Mouse (Mus musculus): ENCODE data around the gene Exoc4. TPM values are rescaled to one million over a fixed set of nuclear protein-coding genes. Genes with fewer than 3 reads are reported as not detected.
A peak's percentile ranks its signal among the peaks of the same experiment; 100 is the strongest.

Exoc4 gene
- polyA plus RNA-seq, 1 experiment from 2014 or later: 39.2 TPM

GRCm38 (mm10) chr6:33761557-33761956 is 512.7 kb downstream of the Exoc4 start:
- no peaks in the 10 kb centered on the region for H3K9me3 ChIP-seq
- DNase-seq (ENCODE audit: extremely low spot score, low spot score): no peak
- H3K27me3 ChIP-seq (ENCODE audit: poor library complexity, severe bottlenecking): no peaks in the 10 kb centered on the region
- H3K36me3 ChIP-seq (replicated peaks): no peaks in the 10 kb centered on the region
- H3K27ac ChIP-seq: no peak overlapping the region
- H3K4me3 ChIP-seq: no peak overlapping the region
- no peaks in the 10 kb centered on the region for H3K4me1 ChIP-seq

- Histone ChIP-seq H3K9me3 (no peaks in the 10 kb centered on the region), H3K36me3 (replicated peaks) (no peaks in the 10 kb centered on the region), H3K27ac (no peak overlapping the region), H3K4me3 (no peak overlapping the region), H3K27me3 (ENCODE audit: poor library complexity, severe bottlenecking) (no peaks in the 10 kb centered on the region), H3K4me1 (no peaks in the 10 kb centered on the region)
- DNase-seq (ENCODE audit: extremely low spot score, low spot score): no peak
- WGBS: 89% methylated on average over 4 of the region's 4 CpGs
These were observed 514.4 kb downstream of the Exoc4 start for GRCm38 (mm10) chr6:33763245-33763644.

- H3K9me3 ChIP-seq: no peaks in the 10 kb centered on the region
- no peaks in the 10 kb centered on the region for H3K27me3 ChIP-seq (ENCODE audit: poor library complexity, severe bottlenecking)
- no peak for DNase-seq (ENCODE audit: extremely low spot score, low spot score)
- no peaks in the 10 kb centered on the region for H3K36me3 ChIP-seq (replicated peaks)
- no peak overlapping the region for H3K27ac ChIP-seq
- H3K4me3 ChIP-seq: no peak overlapping the region
- no peaks in the 10 kb centered on the region for H3K4me1 ChIP-seq
- 74% methylated on average over 3 of the region's 3 CpGs for WGBS
These were observed 515.1 kb downstream of the Exoc4 start for GRCm38 (mm10) chr6:33763970-33764369.

GRCm38 (mm10) chr6:33769251-33769650 is 520.4 kb downstream of the Exoc4 start:
- Histone ChIP-seq H3K27me3 (ENCODE audit: poor library complexity, severe bottlenecking) (no peaks in the 10 kb centered on the region), H3K4me1 (peaks cover 17% of the 10 kb centered on the region; the same call in 1 of the 2 replicates), H3K4me3 (no peak overlapping the region), H3K27ac (no peak overlapping the region), H3K9me3 (no peaks in the 10 kb centered on the region), H3K36me3 (replicated peaks) (no peaks in the 10 kb centered on the region)
- 73% methylated on average over 3 of the region's 3 CpGs for WGBS
- no peak for DNase-seq (ENCODE audit: extremely low spot score, low spot score)

GRCm38 (mm10) chr6:33770021-33770420 is 521.1 kb downstream of the Exoc4 start:
- 88% methylated on average over 2 of the region's 2 CpGs for WGBS

GRCm38 (mm10) chr6:33772551-33773315 is 523.8 kb downstream of the Exoc4 start:
- H3K27ac ChIP-seq: no peak overlapping the region
- H3K27me3 ChIP-seq (ENCODE audit: poor library complexity, severe bottlenecking): no peaks in the 10 kb centered on the region
- peaks cover 17% of the 10 kb centered on the region; the same call in 1 of the 2 replicates for H3K4me1 ChIP-seq
- no peaks in the 10 kb centered on the region for H3K9me3 ChIP-seq
- H3K4me3 ChIP-seq: no peak overlapping the region
- 81% methylated on average over 9 of the region's 9 CpGs for WGBS
- H3K36me3 ChIP-seq (replicated peaks): no peaks in the 10 kb centered on the region; the same call in 1 of the 2 replicates
- no peak for DNase-seq (ENCODE audit: extremely low spot score, low spot score)

More at GRCm38 (mm10) chr6:33770021-33770420, 521.1 kb downstream of the Exoc4 start:
- no peak for DNase-seq (ENCODE audit: extremely low spot score, low spot score)
- no peaks in the 10 kb centered on the region for H3K36me3 ChIP-seq (replicated peaks)
- no peak overlapping the region for H3K4me3 ChIP-seq
- H3K27ac ChIP-seq: no peak overlapping the region
- no peaks in the 10 kb centered on the region for H3K27me3 ChIP-seq (ENCODE audit: poor library complexity, severe bottlenecking)
- H3K9me3 ChIP-seq: no peaks in the 10 kb centered on the region
- peaks cover 17% of the 10 kb centered on the region; the same call in 1 of the 2 replicates for H3K4me1 ChIP-seq

- 85% methylated on average over 2 of the region's 2 CpGs for WGBS
- Histone ChIP-seq H3K9me3 (no peaks in the 10 kb centered on the region), H3K27ac (no peak overlapping the region)
These were observed 543.7 kb downstream of the Exoc4 start for GRCm38 (mm10) chr6:33792604-33793003.

GRCm38 (mm10) chr6:33801254-33801653 is 552.4 kb downstream of the Exoc4 start:
- 91% methylated on average over 3 of the region's 3 CpGs for WGBS
- H3K4me3 ChIP-seq: no peak overlapping the region
- no peak overlapping the region for H3K27ac ChIP-seq
- no peaks in the 10 kb centered on the region for H3K9me3 ChIP-seq
- H3K27me3 ChIP-seq (ENCODE audit: poor library complexity, severe bottlenecking): no peaks in the 10 kb centered on the region
- no peak for DNase-seq (ENCODE audit: extremely low spot score, low spot score)
- H3K4me1 ChIP-seq: peaks cover 21% of the 10 kb centered on the region
- H3K36me3 ChIP-seq (replicated peaks): no peaks in the 10 kb centered on the region

More at GRCm38 (mm10) chr6:33792604-33793003, 543.7 kb downstream of the Exoc4 start:
- Histone ChIP-seq H3K36me3 (replicated peaks) (no peaks in the 10 kb centered on the region), H3K27me3 (ENCODE audit: poor library complexity, severe bottlenecking) (no peaks in the 10 kb centered on the region), H3K4me3 (no peak overlapping the region), H3K4me1 (peaks cover 5% of the 10 kb centered on the region; the same call in 1 of the 2 replicates)
- DNase-seq (ENCODE audit: extremely low spot score, low spot score): no peak

- no peak for DNase-seq (ENCODE audit: extremely low spot score, low spot score)
- Histone ChIP-seq H3K27me3 (ENCODE audit: poor library complexity, severe bottlenecking) (no peaks in the 10 kb centered on the region), H3K27ac (peak overlapping the region; percentile 51; the same call in 1 of the 2 replicates), H3K9me3 (no peaks in the 10 kb centered on the region), H3K36me3 (replicated peaks) (no peaks in the 10 kb centered on the region), H3K4me3 (no peak overlapping the region), H3K4me1 (peaks cover 19% of the 10 kb centered on the region)
- WGBS: 23% methylated on average over 3 of the region's 3 CpGs
These were observed 554.7 kb downstream of the Exoc4 start for GRCm38 (mm10) chr6:33803481-33804098.

- H3K27me3 ChIP-seq (ENCODE audit: poor library complexity, severe bottlenecking): no peaks in the 10 kb centered on the region
- DNase-seq (ENCODE audit: extremely low spot score, low spot score): no peak
- H3K27ac ChIP-seq: no peak overlapping the region
- H3K4me1 ChIP-seq: peaks cover 19% of the 10 kb centered on the region
- no peak overlapping the region for H3K4me3 ChIP-seq
- 77% methylated on average over 2 of the region's 2 CpGs for WGBS
- no peaks in the 10 kb centered on the region for H3K36me3 ChIP-seq (replicated peaks)
- H3K9me3 ChIP-seq: no peaks in the 10 kb centered on the region
These were observed 555.9 kb downstream of the Exoc4 start for GRCm38 (mm10) chr6:33804775-33805174.

- H3K9me3 ChIP-seq: no peaks in the 10 kb centered on the region
- DNase-seq (ENCODE audit: extremely low spot score, low spot score): no peak
- 87% methylated on average over 3 of the region's 3 CpGs for WGBS
- no peaks in the 10 kb centered on the region for H3K27me3 ChIP-seq (ENCODE audit: poor library complexity, severe bottlenecking)
- H3K36me3 ChIP-seq (replicated peaks): no peaks in the 10 kb centered on the region
- H3K4me3 ChIP-seq: no peak overlapping the region
- no peak overlapping the region for H3K27ac ChIP-seq
- peaks cover 19% of the 10 kb centered on the region for H3K4me1 ChIP-seq
These were observed 557.3 kb downstream of the Exoc4 start for GRCm38 (mm10) chr6:33806072-33806782.

- WGBS: 66% methylated on average over 2 of the region's 2 CpGs
- no peaks in the 10 kb centered on the region for H3K27me3 ChIP-seq (ENCODE audit: poor library complexity, severe bottlenecking)
- peaks cover 14% of the 10 kb centered on the region for H3K4me1 ChIP-seq
- no peaks in the 10 kb centered on the region for H3K9me3 ChIP-seq
- DNase-seq (ENCODE audit: extremely low spot score, low spot score): no peak
- H3K4me3 ChIP-seq: no peak overlapping the region
- no peak overlapping the region for H3K27ac ChIP-seq
- no peaks in the 10 kb centered on the region for H3K36me3 ChIP-seq (replicated peaks)
These were observed 565.5 kb downstream of the Exoc4 start for GRCm38 (mm10) chr6:33814386-33814785.

- Histone ChIP-seq H3K4me1 (no peaks in the 10 kb centered on the region), H3K27ac (no peak overlapping the region), H3K27me3 (ENCODE audit: poor library complexity, severe bottlenecking) (no peaks in the 10 kb centered on the region), H3K9me3 (no peaks in the 10 kb centered on the region), H3K4me3 (no peak overlapping the region), H3K36me3 (replicated peaks) (no peaks in the 10 kb centered on the region)
- DNase-seq (ENCODE audit: extremely low spot score, low spot score): no peak
- 93% methylated on average over 2 of the region's 2 CpGs for WGBS
These were observed 574.3 kb downstream of the Exoc4 start for GRCm38 (mm10) chr6:33823171-33823570.

All from forebrain, embryonic 10.5 days (tissue).